Mouse (Mus musculus) embryonic facial prominence, embryonic 11.5 days (tissue): Measurements from ENCODE around the gene Grik5. TPM values are rescaled to one million over a fixed set of nuclear protein-coding genes. Genes with fewer than 3 reads are reported as not detected.

Experiments
- ATAC-seq: fragments of 200-750 bp; cut with Nextera tagmentation; replicated peaks from 2 replicates; pipeline ENCODE4 v1.8.0; 2017; ENCODE audit warnings: low read depth; ENCODE audit not compliant: insufficient number of reproducible peaks, low FRiP score, low TSS enrichment
- DNase-seq: peaks from one replicate; pipeline ENCODE4 v3.0.0-alpha.2; 2015; ENCODE audit warnings: low spot score
- H3K27ac ChIP-seq: fragments of 300-500 bp; sonication (generic); replicated peaks from 2 replicates; pipeline ENCODE4 v1.5.1; 2014; ENCODE audit warnings: mild to moderate bottlenecking, low read depth, low read length, control low read depth
- H3K27me3 ChIP-seq: fragments of 300-500 bp; sonication (generic); 2 replicates; pipeline ENCODE4 v1.6.1; 2014; ENCODE audit warnings: mild to moderate bottlenecking, low read length, moderate library complexity, mixed read lengths; ENCODE audit not compliant: control insufficient read depth, insufficient read depth
- H3K36me3 ChIP-seq: fragments of 300-500 bp; sonication (generic); replicated peaks from 2 replicates; pipeline ENCODE4 v1.6.1; 2014; ENCODE audit warnings: low read depth, mild to moderate bottlenecking, low read length, moderate library complexity, mixed read lengths; ENCODE audit not compliant: control insufficient read depth, insufficient read depth
- H3K4me1 ChIP-seq: fragments of 300-500 bp; sonication (generic); 2 replicates; pipeline ENCODE4 v1.6.1; 2014; ENCODE audit warnings: low read length, mixed read lengths; ENCODE audit not compliant: control insufficient read depth, insufficient read depth
- H3K4me2 ChIP-seq: fragments of 300-500 bp; sonication (generic); 2 replicates; pipeline ENCODE4 v1.6.1; 2014; ENCODE audit warnings: low read depth, mild to moderate bottlenecking, control low read depth, low read length, moderate library complexity
- H3K4me3 ChIP-seq: fragments of 300-500 bp; sonication (generic); 2 replicates; pipeline ENCODE4 v1.5.1; 2014; ENCODE audit warnings: low read depth, low read length, control low read depth
- H3K9ac ChIP-seq: fragments of 300-500 bp; sonication (generic); replicated peaks from 2 replicates; pipeline ENCODE4 v1.6.1; 2014; ENCODE audit warnings: mild to moderate bottlenecking, control low read depth, low read length
- H3K9me3 ChIP-seq: fragments of 300-500 bp; sonication (generic); replicated peaks from 2 replicates; pipeline ENCODE4 v1.6.1; 2016; ENCODE audit warnings: mild to moderate bottlenecking, low read length, inconsistent platforms, mixed read lengths; ENCODE audit not compliant: control insufficient read depth
- WGBS: fragments of 180-500 bp; shearing (Covaris S2); extraction: QIAGEN DNeasy Blood & Tissue Kit; methylation state at CpG from one replicate; pipeline ENCODE4 v1.1.7; 2014; 5-methylcytosine and 5-hydroxymethylcytosine counted together
- microRNA-seq: library from miRNA; unstranded; fragments of <30 nt; microRNA quantifications from one replicate; pipeline ENCODE4, GENCODE M21; 2016; ENCODE audit warnings: borderline number of aligned reads
- polyA plus RNA-seq: library from polyadenylated mRNA; unstranded; fragments of >200 nt; fragmentation: Nextera tagmentation; extraction: Ambion mirVana; gene quantifications from 2 replicates; pipeline ENCODE4 v1.2.1, GENCODE M21; 2014

Grik5 gene
- polyA plus RNA-seq, 1 experiment from 2014 or later = 5.7 TPM

DNA sequence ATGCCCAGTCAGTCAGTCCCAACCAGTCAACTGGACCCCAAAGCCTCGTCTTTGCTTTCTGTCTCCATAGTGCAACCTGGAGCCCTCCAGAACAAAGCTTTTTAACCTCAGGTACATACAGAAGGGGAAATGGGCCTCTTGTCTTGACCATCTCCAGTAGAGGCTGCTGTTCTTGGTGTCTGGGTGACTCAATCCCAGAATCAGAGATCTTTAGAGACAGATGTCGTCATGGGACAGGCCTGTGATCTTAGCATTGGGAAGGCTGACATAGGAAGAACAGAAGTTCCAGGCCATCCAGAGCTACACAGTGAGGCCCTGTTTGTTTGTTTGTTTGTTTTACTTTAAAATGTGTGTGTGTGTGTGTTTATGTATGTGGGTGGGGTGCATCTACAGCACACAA is 107.9 kb downstream of the Grik5 start:
- H3K4me1 ChIP-seq = no peaks in the 10 kb centered on the region; the same call in 1 of the 2 replicates
- DNase-seq = no peak
- no peak for ATAC-seq
- no peak overlapping the region for H3K4me2 ChIP-seq
- no peaks in the 10 kb centered on the region for H3K27me3 ChIP-seq
- H3K9ac ChIP-seq = no peak overlapping the region
- no peak overlapping the region for H3K27ac ChIP-seq
- no peaks in the 10 kb centered on the region for H3K36me3 ChIP-seq
- H3K4me3 ChIP-seq = no peak overlapping the region
- WGBS = 76% methylated on average over 2 of the region's 2 CpGs
- no peaks in the 10 kb centered on the region for H3K9me3 ChIP-seq

Small RNA genes lying within 50 kb of the gene (microRNA-seq; reads per million reads assigned to microRNA genes)
- gene Mir6537 = not detected
- not detected for gene Mir7046
- gene Mir7047 = not detected

Other genes with a start within 250 kb of the Grik5 start
- gene Gm9844, start 210.1 kb downstream of the Grik5 start, polyA plus RNA-seq = 20.6 and 26.5 TPM in 2 replicates
- not detected in 2 replicates for gene Lypd4, start 202.4 kb downstream of the Grik5 start, polyA plus RNA-seq
- not detected in 2 replicates for gene Dmrtc2, start 202.3 kb downstream of the Grik5 start, polyA plus RNA-seq
- 2,121 and 2,269 TPM in 2 replicates for gene Rps19, start 188.0 kb downstream of the Grik5 start, polyA plus RNA-seq
- gene Cd79a, start 175.0 kb downstream of the Grik5 start, polyA plus RNA-seq = 0.20 and 0.28 TPM in 2 replicates
- 43.0 and 47.1 TPM in 2 replicates for gene Arhgef1, start 169.4 kb downstream of the Grik5 start, polyA plus RNA-seq
- gene Gm4881, start 127.9 kb downstream of the Grik5 start, polyA plus RNA-seq = 0.36 and 0.79 TPM in 2 replicates
- gene Rabac1, start 99.6 kb downstream of the Grik5 start, polyA plus RNA-seq = 75.9 and 92.5 TPM in 2 replicates
- 6.8 and 8.5 TPM in 2 replicates for gene Atp1a3, start 66.4 kb downstream of the Grik5 start, polyA plus RNA-seq
- 17.2 and 22.0 TPM in 2 replicates for gene Zfp574, start 221 bp upstream of the Grik5 start, polyA plus RNA-seq
- 4.2 and 9.8 TPM in 2 replicates for gene Pou2f2, start 107.4 kb upstream of the Grik5 start, polyA plus RNA-seq
- gene Dedd2, start 148.3 kb upstream of the Grik5 start, polyA plus RNA-seq = 7.7 and 7.9 TPM in 2 replicates
- gene Zfp526, start 149.1 kb upstream of the Grik5 start, polyA plus RNA-seq = 2.5 and 3.5 TPM in 2 replicates
- gene Gsk3a, start 165.5 kb upstream of the Grik5 start, polyA plus RNA-seq = 12.6 and 15.7 TPM in 2 replicates
- gene Erf, start 178.4 kb upstream of the Grik5 start, polyA plus RNA-seq = 19.4 and 22.6 TPM in 2 replicates
- gene Cic, start 195.4 kb upstream of the Grik5 start, polyA plus RNA-seq = 26.6 and 27.0 TPM in 2 replicates
- gene Pafah1b3, start 225.6 kb upstream of the Grik5 start, polyA plus RNA-seq = 287 and 312 TPM in 2 replicates
- gene Prr19, start 229.1 kb upstream of the Grik5 start, polyA plus RNA-seq = 1.6 TPM in 2 replicates
- gene Tmem145, start 233.8 kb upstream of the Grik5 start, polyA plus RNA-seq = 0.91 and 1.3 TPM in 2 replicates
- 8.7 and 10.8 TPM in 2 replicates for gene Megf8, start 244.8 kb upstream of the Grik5 start, polyA plus RNA-seq